Mouse (Mus musculus) cerebellum, adult 2 months (tissue): ENCODE data around the gene Kif4. TPM values are rescaled to one million over a fixed set of nuclear protein-coding genes. Genes with fewer than 3 reads are reported as not detected.

ENCODE experiments used
- DNase-seq, 2 experiments: peaks; one replicate each; pipeline ENCODE4 v3.0.0; 2021
- H3K27ac ChIP-seq: fragments of 200-500 bp; 2 replicates; pipeline ENCODE4 v1.5.1; 2012; ENCODE audit warnings: low read length, control low read depth, inconsistent platforms; ENCODE audit not compliant: insufficient read depth
- H3K27me3 ChIP-seq: fragments of 200-500 bp; 2 replicates; pipeline ENCODE4 v1.6.1; 2012; ENCODE audit warnings: inconsistent platforms, mild to moderate bottlenecking, low read length, moderate library complexity; ENCODE audit not compliant: control insufficient read depth, insufficient read depth
- H3K4me1 ChIP-seq: fragments of 200-500 bp; 2 replicates; pipeline ENCODE4 v1.6.1; 2011; ENCODE audit warnings: low read length; ENCODE audit not compliant: control insufficient read depth, insufficient read depth
- H3K4me3 ChIP-seq: fragments of 200-500 bp; replicated peaks from 2 replicates; pipeline ENCODE3; 2011; ENCODE audit warnings: mild to moderate bottlenecking, low read depth, low read length, control low read depth; ENCODE audit not compliant: insufficient read depth
- CTCF ChIP-seq: fragments of 200-500 bp; IDR thresholded peaks from 2 replicates; pipeline ENCODE4 v1.5.1; 2011; ENCODE audit warnings: low read depth, mild to moderate bottlenecking, control low read depth, low read length, moderate library complexity, borderline replicate concordance; ENCODE audit not compliant: insufficient read depth
- POLR2A ChIP-seq: fragments of 200-500 bp; IDR thresholded peaks from 2 replicates; pipeline ENCODE4 v1.6.1; 2011; ENCODE audit warnings: low read length, control low read depth, borderline replicate concordance; ENCODE audit not compliant: insufficient read depth
- WGBS: fragments of 180-500 bp; shearing (Covaris S2); methylation state at CpG from one replicate; pipeline ENCODE4 v1.1.7; 2018; 5-methylcytosine and 5-hydroxymethylcytosine counted together
- polyA plus RNA-seq: library from polyadenylated mRNA; depleted of rRNA; stranded (reverse); fragments of >200 nt; gene quantifications from 2 replicates; pipeline ENCODE4 v1.2.3, GENCODE M21; 2012

The Kif4 gene
- polyA plus RNA-seq, 1 experiment = 0.26 TPM

GRCm38 (mm10) chrX:100739443-100739842, 113.9 kb downstream of the Kif4 start:
- 12% methylated on average over 10 of the region's 10 CpGs for WGBS

DNA sequence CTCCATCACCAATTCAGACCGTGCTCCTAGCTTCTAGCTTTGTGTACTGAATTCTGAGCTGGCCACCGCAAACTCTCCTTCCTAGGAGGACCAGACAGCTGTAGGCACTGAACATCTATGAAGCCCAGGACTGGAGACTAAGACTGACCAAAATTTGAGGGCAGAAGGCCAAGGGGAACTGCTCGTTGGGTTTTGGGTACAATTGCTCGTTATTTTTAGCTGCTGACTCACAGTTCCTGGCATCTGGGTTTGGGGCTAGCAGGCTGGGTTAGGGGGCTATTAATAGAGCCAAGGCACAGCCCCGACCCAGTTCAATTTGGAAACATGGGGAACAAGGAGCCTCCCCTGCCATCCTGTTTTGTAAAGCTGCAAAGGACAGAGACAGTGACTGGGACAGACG, 115.2 kb downstream of the Kif4 start:
- Histone ChIP-seq H3K4me3 (no peak overlapping the region), H3K27me3 (no peaks in the 10 kb centered on the region), H3K27ac (no peak overlapping the region), H3K4me1 (no peaks in the 10 kb centered on the region)
- DNase-seq = peak in 1 of 2 experiments; percentile 5
- WGBS = 41% methylated on average over 6 of the region's 6 CpGs
- TF ChIP-seq POLR2A (no peak), CTCF (no peak)

More at GRCm38 (mm10) chrX:100739443-100739842, 113.9 kb downstream of the Kif4 start:
- no peaks in the 10 kb centered on the region for H3K4me1 ChIP-seq
- DNase-seq = peak; percentile 12 to 22
- H3K4me3 ChIP-seq = peak overlapping the region; percentile 72
- TF ChIP-seq POLR2A = no peak
- no peaks in the 10 kb centered on the region for H3K27me3 ChIP-seq
- no peak overlapping the region; the same call in 1 of the 2 replicates for H3K27ac ChIP-seq

- no peaks in the 10 kb centered on the region for H3K27me3 ChIP-seq
- no peaks in the 10 kb centered on the region for H3K4me1 ChIP-seq
- WGBS = 9% methylated on average over 10 of the region's 10 CpGs
- TF ChIP-seq POLR2A = no peak
- TF ChIP-seq CTCF = peak; percentile 44; the same call in 1 of the 2 replicates
- DNase-seq = peak; percentile 60 to 63
- H3K27ac ChIP-seq = no peak overlapping the region
- H3K4me3 ChIP-seq = no peak overlapping the region
Observed at GRCm38 (mm10) chrX:100741940-100742339, 116.4 kb downstream of the Kif4 start.

DNA sequence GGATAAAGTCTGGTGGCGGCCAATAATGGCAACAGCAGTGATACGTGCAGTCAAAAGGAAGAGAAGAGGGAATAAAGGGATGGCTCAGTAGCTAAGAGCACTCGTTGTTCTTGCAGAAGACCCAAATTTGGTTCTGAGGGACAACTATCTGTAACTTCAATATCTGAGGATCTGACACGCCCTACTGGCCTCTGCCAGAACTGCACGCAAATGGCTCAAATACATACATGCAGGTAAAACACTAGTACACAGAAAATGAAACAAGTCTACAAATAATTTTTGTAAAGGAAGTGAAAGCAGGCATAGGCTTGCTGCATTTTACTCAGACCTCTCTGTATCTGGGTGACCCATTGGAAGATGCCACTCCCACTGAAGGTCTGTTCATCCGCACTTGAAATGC, 140.3 kb downstream of the Kif4 start:
- WGBS = 85% methylated on average over 6 of the region's 6 CpGs
- H3K27ac ChIP-seq = no peak overlapping the region
- TF ChIP-seq POLR2A = no peak
- TF ChIP-seq CTCF = peak; percentile 31; the same call in 1 of the 2 replicates

DNA sequence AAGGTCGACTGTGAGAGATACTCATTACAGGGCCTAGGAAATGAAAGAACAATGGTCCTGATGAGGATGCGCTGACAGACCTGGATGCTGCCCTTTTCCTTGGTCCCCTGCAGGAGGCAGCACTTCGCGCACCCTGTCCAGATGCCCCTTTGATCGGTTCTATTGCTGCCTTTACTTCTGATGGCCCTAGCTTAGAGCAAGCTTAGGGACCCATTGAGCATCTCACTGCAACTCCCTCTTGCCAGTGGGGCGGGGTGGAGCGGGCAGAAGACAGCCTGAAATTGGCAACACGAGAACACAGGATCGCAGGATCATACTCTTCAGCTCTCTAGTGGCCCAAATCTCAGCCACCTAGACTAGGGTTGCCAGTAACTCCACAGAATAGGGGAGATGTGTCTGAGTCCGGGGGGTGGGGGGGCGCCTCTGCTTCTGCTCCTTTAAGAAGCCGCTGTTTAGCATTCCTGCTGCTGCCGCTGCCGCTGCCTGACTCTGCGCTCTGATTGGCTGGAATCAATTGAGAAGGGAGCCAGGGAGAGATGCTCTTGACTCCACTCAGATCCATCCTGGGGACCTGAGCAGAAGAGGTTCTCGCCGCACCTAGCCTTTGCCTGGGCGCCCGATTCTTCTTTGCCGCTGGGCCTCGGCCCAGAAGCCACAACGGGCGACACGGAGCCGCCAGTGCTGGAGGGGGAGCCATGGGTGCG, 141.8 kb downstream of the Kif4 start, which contains the start of gene Dlg3:
Dlg3 (plus strand) TSS at position 542 of the 704 bp plus-strand sequence.
- 9% methylated on average over 24 of the region's 26 CpGs for WGBS
- peak within 1 kb of the TSS; percentile 64 for H3K4me3 ChIP-seq
- 0 out of 2 replicates have a peak, but pooled peaks cover 4% of the 10 kb centered on the region for H3K4me1 ChIP-seq
- peak; percentile 76 to 81 for DNase-seq
- H3K27ac ChIP-seq = peak within 1 kb of the TSS; percentile 35; the same call in 1 of the 2 replicates
- TF ChIP-seq CTCF (no peak; the same call in 1 of the 2 replicates), POLR2A (peak; percentile 69; the same call in 1 of the 2 replicates)
- no peaks in the 10 kb centered on the region for H3K27me3 ChIP-seq

More for the DNA sequence above, 140.3 kb downstream of the Kif4 start:
- DNase-seq = no peak
- no peak overlapping the region for H3K4me3 ChIP-seq
- no peaks in the 10 kb centered on the region for H3K27me3 ChIP-seq
- H3K4me1 ChIP-seq = 0 out of 2 replicates have a peak, but pooled peaks cover 4% of the 10 kb centered on the region

DNA sequence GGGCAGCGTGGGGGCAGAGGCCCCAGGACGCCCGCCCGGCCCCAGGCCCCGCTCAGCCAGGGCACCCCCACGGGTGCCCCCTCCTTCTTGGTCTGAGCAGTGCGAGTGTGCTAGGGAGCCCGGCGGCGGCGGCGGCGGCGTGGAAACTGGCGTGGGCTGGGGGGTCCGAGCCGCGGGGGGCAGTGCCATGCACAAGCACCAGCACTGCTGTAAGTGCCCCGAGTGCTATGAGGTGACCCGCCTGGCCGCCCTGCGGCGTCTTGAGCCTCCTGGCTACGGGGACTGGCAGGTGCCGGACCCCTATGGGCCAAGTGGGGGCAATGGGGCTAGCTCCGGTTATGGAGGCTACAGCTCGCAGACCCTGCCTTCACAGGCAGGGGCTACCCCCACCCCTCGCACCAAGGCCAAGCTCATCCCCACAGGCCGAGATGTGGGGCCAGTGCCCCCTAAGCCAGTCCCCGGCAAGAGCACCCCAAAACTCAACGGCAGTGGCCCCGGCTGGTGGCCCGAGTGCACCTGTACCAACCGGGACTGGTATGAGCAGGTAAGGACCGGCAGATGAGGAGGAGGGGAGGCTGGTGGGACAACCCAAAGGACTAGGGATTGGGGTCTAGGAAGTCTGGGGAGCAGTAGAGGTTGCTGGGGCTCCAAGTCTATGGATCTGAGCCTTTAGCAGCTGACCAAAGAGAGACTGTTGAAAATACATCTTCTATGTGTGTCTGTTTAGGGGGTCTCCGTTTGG, 142.5 kb downstream of the Kif4 start:
- peak in 1 of 2 experiments; percentile 47 for DNase-seq
- Histone ChIP-seq H3K4me3 (peak overlapping the region; percentile 64), H3K27me3 (no peaks in the 10 kb centered on the region), H3K27ac (peak overlapping the region; percentile 35; the same call in 1 of the 2 replicates), H3K4me1 (0 out of 2 replicates have a peak, but pooled peaks cover 4% of the 10 kb centered on the region)
- WGBS = 13% methylated on average over 26 of the region's 36 CpGs
- TF ChIP-seq CTCF (no peak), POLR2A (no peak)

- Histone ChIP-seq H3K4me3 (peak overlapping the region; percentile 64), H3K4me1 (0 out of 2 replicates have a peak, but pooled peaks cover 4% of the 10 kb centered on the region), H3K27me3 (no peaks in the 10 kb centered on the region), H3K27ac (0 out of 2 replicates have a peak overlapping the region, but pooled peaks have one; percentile 30)
- TF ChIP-seq CTCF = no peak
- TF ChIP-seq POLR2A = no peak
- WGBS = 19% methylated on average over 5 of the region's 5 CpGs
- peak; percentile 21 to 39 for DNase-seq
Observed at GRCm38 (mm10) chrX:100769281-100769680, 143.7 kb downstream of the Kif4 start.
